Mouse (Mus musculus) stomach, embryonic 14.5 days (tissue): ENCODE measurements around the gene Fam219a. TPM values are rescaled to one million over a fixed set of nuclear protein-coding genes. Genes with fewer than 3 reads are reported as not detected.

Experiments
- ATAC-seq: fragments of 200-750 bp; cut with Nextera tagmentation; 2 replicates; pipeline ENCODE4 v1.8.0; 2017; ENCODE audit warnings: low read depth, moderate TSS enrichment; ENCODE audit not compliant: insufficient number of reproducible peaks, insufficient read depth, low FRiP score
- H3K27ac ChIP-seq: fragments of 300-500 bp; sonication (generic); 2 replicates; pipeline ENCODE4 v1.5.1; 2014; ENCODE audit warnings: mild to moderate bottlenecking, low read length, moderate library complexity, mixed read lengths
- H3K27me3 ChIP-seq: fragments of 300-500 bp; sonication (generic); 2 replicates; pipeline ENCODE4 v1.6.1; 2014; ENCODE audit warnings: low read length, control low read depth, mixed read lengths; ENCODE audit not compliant: control insufficient read depth, insufficient read depth
- H3K36me3 ChIP-seq: fragments of 300-500 bp; sonication (generic); 2 replicates; pipeline ENCODE4 v1.6.1; 2014; ENCODE audit warnings: mild to moderate bottlenecking, control low read depth, low read length, moderate library complexity, mixed read lengths; ENCODE audit not compliant: control insufficient read depth, insufficient read depth
- H3K4me1 ChIP-seq: fragments of 300-500 bp; sonication (generic); 2 replicates; pipeline ENCODE4 v1.6.1; 2014; ENCODE audit warnings: low read length, control low read depth, mixed read lengths; ENCODE audit not compliant: control insufficient read depth, insufficient read depth
- H3K4me2 ChIP-seq: fragments of 300-500 bp; sonication (generic); replicated peaks from 2 replicates; pipeline ENCODE4 v1.6.1; 2014; ENCODE audit warnings: low read depth, low read length, control low read depth
- H3K4me3 ChIP-seq: fragments of 300-500 bp; sonication (generic); 2 replicates; pipeline ENCODE4 v1.5.1; 2014; ENCODE audit warnings: low read depth, low read length, control low read depth
- H3K9ac ChIP-seq: fragments of 300-500 bp; sonication (generic); replicated peaks from 2 replicates; pipeline ENCODE4 v1.6.1; 2014; ENCODE audit warnings: low read depth, mild to moderate bottlenecking, control low read depth, low read length, moderate library complexity, mixed read lengths
- H3K9me3 ChIP-seq: fragments of 300-500 bp; sonication (generic); 2 replicates; pipeline ENCODE4 v1.6.1; 2016; ENCODE audit warnings: low read depth, low read length, control low read depth; ENCODE audit not compliant: control insufficient read depth
- WGBS: fragments of 180-500 bp; shearing (Covaris S2); extraction: QIAGEN DNeasy Blood & Tissue Kit; methylation state at CpG from one replicate; pipeline ENCODE4 v1.1.7; 2014; 5-methylcytosine and 5-hydroxymethylcytosine counted together
- polyA plus RNA-seq: library from polyadenylated mRNA; unstranded; fragments of >200 nt; fragmentation: Nextera tagmentation; extraction: Ambion mirVana; gene quantifications from 2 replicates; pipeline ENCODE4 v1.2.1, GENCODE M21; 2014

The Fam219a gene
- polyA plus RNA-seq, 1 experiment from 2014 or later, result 3.9 TPM

- no peaks in the 10 kb centered on the region for H3K36me3 ChIP-seq
- H3K4me2 ChIP-seq, result no peak overlapping the region
These were observed 3.2 kb downstream of the Fam219a start for GRCm38 (mm10) chr4:41566123-41566522.

GRCm38 (mm10) chr4:41563297-41563696 is 6.0 kb downstream of the Fam219a start:
- Histone ChIP-seq H3K9me3 (no peaks in the 10 kb centered on the region), H3K9ac (no peak overlapping the region), H3K27me3 (no peaks in the 10 kb centered on the region), H3K4me3 (no peak overlapping the region), H3K4me2 (no peak overlapping the region), H3K4me1 (0 out of 2 replicates have a peak, but pooled peaks cover 4% of the 10 kb centered on the region), H3K27ac (no peak overlapping the region), H3K36me3 (no peaks in the 10 kb centered on the region)
- no peak for ATAC-seq
- WGBS, result 79% methylated on average over 5 of the region's 5 CpGs

More at GRCm38 (mm10) chr4:41566123-41566522, 3.2 kb downstream of the Fam219a start:
- H3K4me1 ChIP-seq, result peaks cover 4% of the 10 kb centered on the region; the same call in 1 of the 2 replicates
- no peaks in the 10 kb centered on the region for H3K9me3 ChIP-seq
- H3K9ac ChIP-seq, result no peak overlapping the region
- H3K27ac ChIP-seq, result no peak overlapping the region
- H3K27me3 ChIP-seq, result no peaks in the 10 kb centered on the region
- H3K4me3 ChIP-seq, result no peak overlapping the region
- 9% methylated on average over 3 of the region's 3 CpGs for WGBS
- no peak for ATAC-seq

GRCm38 (mm10) chr4:41557092-41557491 is 12.2 kb downstream of the Fam219a start:
- H3K27ac ChIP-seq, result no peak overlapping the region
- no peaks in the 10 kb centered on the region for H3K36me3 ChIP-seq
- no peak overlapping the region for H3K9ac ChIP-seq
- WGBS, result 64% methylated on average over 3 of the region's 3 CpGs
- no peaks in the 10 kb centered on the region for H3K9me3 ChIP-seq
- H3K4me3 ChIP-seq, result no peak overlapping the region
- H3K27me3 ChIP-seq, result no peaks in the 10 kb centered on the region
- no peak for ATAC-seq
- H3K4me1 ChIP-seq, result peaks cover 3% of the 10 kb centered on the region; the same call in 1 of the 2 replicates
- no peak overlapping the region for H3K4me2 ChIP-seq

GRCm38 (mm10) chr4:41556311-41556953 is 12.9 kb downstream of the Fam219a start:
- H3K4me1 ChIP-seq, result peaks cover 3% of the 10 kb centered on the region; the same call in 1 of the 2 replicates
- 56% methylated on average over 5 of the region's 5 CpGs for WGBS
- no peak overlapping the region for H3K9ac ChIP-seq
- H3K4me2 ChIP-seq, result no peak overlapping the region
- H3K27ac ChIP-seq, result no peak overlapping the region
- no peak for ATAC-seq
- no peaks in the 10 kb centered on the region for H3K27me3 ChIP-seq
- no peak overlapping the region for H3K4me3 ChIP-seq
- H3K9me3 ChIP-seq, result no peaks in the 10 kb centered on the region
- H3K36me3 ChIP-seq, result no peaks in the 10 kb centered on the region

- WGBS, result 66% methylated on average over 14 of the region's 14 CpGs
- Histone ChIP-seq H3K36me3 (no peaks in the 10 kb centered on the region), H3K4me2 (no peak overlapping the region), H3K9ac (no peak overlapping the region), H3K27me3 (no peaks in the 10 kb centered on the region), H3K9me3 (no peaks in the 10 kb centered on the region), H3K27ac (no peak overlapping the region), H3K4me3 (no peak overlapping the region), H3K4me1 (peaks cover 3% of the 10 kb centered on the region; the same call in 1 of the 2 replicates)
- no peak for ATAC-seq
These were observed 14.2 kb downstream of the Fam219a start for GRCm38 (mm10) chr4:41554994-41555663.

GRCm38 (mm10) chr4:41553116-41553515 is 16.2 kb downstream of the Fam219a start:
- no peak overlapping the region for H3K9ac ChIP-seq
- H3K9me3 ChIP-seq, result no peaks in the 10 kb centered on the region
- ATAC-seq, result no peak
- no peak overlapping the region for H3K4me3 ChIP-seq
- no peaks in the 10 kb centered on the region for H3K36me3 ChIP-seq
- no peaks in the 10 kb centered on the region for H3K27me3 ChIP-seq
- H3K4me2 ChIP-seq, result no peak overlapping the region
- peaks cover 3% of the 10 kb centered on the region; the same call in 1 of the 2 replicates for H3K4me1 ChIP-seq
- H3K27ac ChIP-seq, result no peak overlapping the region
- 78% methylated on average over 11 of the region's 11 CpGs for WGBS

- H3K4me2 ChIP-seq, result no peak overlapping the region
- H3K4me3 ChIP-seq, result no peak overlapping the region
- no peaks in the 10 kb centered on the region for H3K27me3 ChIP-seq
- no peak for ATAC-seq
- no peaks in the 10 kb centered on the region for H3K9me3 ChIP-seq
- peaks cover 3% of the 10 kb centered on the region; the same call in 1 of the 2 replicates for H3K4me1 ChIP-seq
- no peak overlapping the region for H3K9ac ChIP-seq
- no peaks in the 10 kb centered on the region for H3K36me3 ChIP-seq
- WGBS, result 26% methylated on average over 6 of the region's 6 CpGs
- H3K27ac ChIP-seq, result no peak overlapping the region
These were observed 16.8 kb downstream of the Fam219a start for GRCm38 (mm10) chr4:41552529-41552928.

- no peak overlapping the region for H3K4me2 ChIP-seq
- H3K4me3 ChIP-seq, result no peak overlapping the region
- H3K27me3 ChIP-seq, result no peaks in the 10 kb centered on the region
- H3K9ac ChIP-seq, result no peak overlapping the region
- no peaks in the 10 kb centered on the region for H3K9me3 ChIP-seq
- WGBS, result 88% methylated on average over 1 of the region's 1 CpGs
- H3K27ac ChIP-seq, result no peak overlapping the region
- H3K36me3 ChIP-seq, result no peaks in the 10 kb centered on the region
- H3K4me1 ChIP-seq, result no peaks in the 10 kb centered on the region
- no peak for ATAC-seq
These were observed 22.3 kb downstream of the Fam219a start for GRCm38 (mm10) chr4:41547086-41547485.
